Mouse (Mus musculus): Measurements from ENCODE around the gene Taf1d. TPM values are rescaled to one million over a fixed set of nuclear protein-coding genes. Genes with fewer than 3 reads are reported as not detected.
A peak's percentile ranks its signal among the peaks of the same experiment; 100 is the strongest.
"Not testable (repeated sequence)": the region's sequence is repeated elsewhere in the genome, so short reads cannot be mapped to it uniquely, and the experiment has no call there.

Taf1d gene
- polyA plus RNA-seq, 1 experiment from 2014 or later: 72.6 TPM

DNA sequence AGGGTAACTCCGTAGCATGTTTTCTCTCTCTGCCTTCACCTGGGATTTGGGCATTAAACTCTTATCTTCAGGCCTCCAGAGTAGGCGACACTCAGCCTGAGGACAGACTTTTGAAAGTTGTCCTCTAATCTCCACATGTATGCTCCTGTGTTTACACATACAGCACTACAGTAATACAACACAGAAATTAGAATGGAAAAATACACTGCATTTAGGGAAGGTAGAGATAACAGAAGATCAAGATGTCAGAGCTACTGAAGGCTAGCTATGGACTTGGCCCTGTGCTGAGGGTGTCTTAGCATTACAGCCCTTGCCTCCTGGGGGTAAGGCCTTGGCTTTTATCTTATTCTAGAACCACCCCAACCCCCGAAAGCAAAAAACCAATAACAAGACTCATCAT lies 17.6 kb upstream of the Taf1d start:
- H3K9ac ChIP-seq (ENCODE audit: low read depth, low read length): no peak overlapping the region
- TF ChIP-seq CTCF (IDR thresholded peaks at IDR 0.05; ENCODE audit: low read depth): no peak
- no peak overlapping the region for H3K4me2 ChIP-seq (ENCODE audit: low read length)
- H3K4me1 ChIP-seq (replicated peaks; ENCODE audit: insufficient read depth, low read length): no peaks in the 10 kb centered on the region
- no peak overlapping the region for H3K4me3 ChIP-seq (replicated peaks; ENCODE audit: low read depth, low read length)
- DNase-seq (ENCODE audit: low spot score): no peak
- ATAC-seq (replicated peaks; ENCODE audit: low FRiP score, low read depth): no peak
- no peak overlapping the region for H3K27ac ChIP-seq
- peaks cover 20% of the 10 kb centered on the region for H3K36me3 ChIP-seq (ENCODE audit: insufficient read depth, low read length)
- 86% methylated on average over 3 of the region's 3 CpGs for WGBS
- H3K9me3 ChIP-seq (replicated peaks; ENCODE audit: low read length): no peaks in the 10 kb centered on the region
- H3K27me3 ChIP-seq (ENCODE audit: insufficient read depth, low read length): no peaks in the 10 kb centered on the region

DNA sequence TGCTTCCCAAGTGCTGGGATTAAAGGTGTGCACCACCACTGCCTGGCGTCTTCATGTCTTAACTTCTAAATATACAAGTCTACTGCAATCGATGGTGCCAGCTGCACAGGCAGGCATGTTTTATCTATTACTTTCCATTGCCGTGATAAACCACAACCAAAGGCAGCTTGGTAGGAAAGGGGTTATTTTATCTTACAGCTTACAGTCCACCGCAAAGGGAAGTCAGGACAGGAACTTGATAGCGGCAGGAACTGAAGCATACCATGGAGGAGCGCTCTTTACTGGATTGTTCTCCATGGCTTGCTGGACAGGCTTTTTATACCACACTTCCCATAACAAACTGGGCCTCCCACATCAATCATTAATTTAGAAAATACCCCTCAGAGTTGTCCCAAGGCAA lies 16.8 kb upstream of the Taf1d start:
- WGBS: 69% methylated on average over 6 of the region's 6 CpGs
- no peak for DNase-seq (ENCODE audit: low spot score)
- H3K4me2 ChIP-seq (ENCODE audit: low read length): no peak overlapping the region
- ATAC-seq (replicated peaks; ENCODE audit: low FRiP score, low read depth): no peak
- H3K9me3 ChIP-seq (replicated peaks; ENCODE audit: low read length): no peaks in the 10 kb centered on the region
- H3K27me3 ChIP-seq (ENCODE audit: insufficient read depth, low read length): no peaks in the 10 kb centered on the region
- no peak for TF ChIP-seq CTCF (IDR thresholded peaks at IDR 0.05; ENCODE audit: low read depth)
- H3K4me3 ChIP-seq (replicated peaks; ENCODE audit: low read depth, low read length): no peak overlapping the region
- H3K9ac ChIP-seq (ENCODE audit: low read depth, low read length): no peak overlapping the region
- peaks cover 20% of the 10 kb centered on the region for H3K36me3 ChIP-seq (ENCODE audit: insufficient read depth, low read length)
- no peak overlapping the region for H3K27ac ChIP-seq
- H3K4me1 ChIP-seq (replicated peaks; ENCODE audit: insufficient read depth, low read length): no peaks in the 10 kb centered on the region

DNA sequence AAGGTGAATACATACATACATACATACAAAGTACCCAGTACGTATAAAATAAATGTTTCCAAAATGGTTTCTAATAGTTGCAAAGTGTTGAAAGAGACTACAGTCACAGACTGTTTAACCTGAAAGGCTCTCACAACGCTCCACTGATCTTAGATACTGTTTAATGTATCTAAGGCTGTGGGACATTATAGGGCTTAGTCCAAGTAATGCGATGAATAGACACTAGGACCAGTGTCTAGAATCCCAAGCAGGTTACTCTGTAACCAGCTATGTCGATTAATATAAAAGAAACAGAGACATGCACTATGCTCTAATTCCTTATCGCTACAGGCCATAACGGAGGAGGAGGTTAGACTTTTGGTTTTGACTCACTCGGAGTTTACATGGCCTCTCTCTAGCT lies 8.9 kb upstream of the Taf1d start:
- Histone ChIP-seq H3K36me3 (ENCODE audit: insufficient read depth, low read length) (0 out of 2 replicates have a peak, but pooled peaks cover 6% of the 10 kb centered on the region), H3K9me3 (replicated peaks; ENCODE audit: low read length) (no peaks in the 10 kb centered on the region), H3K27ac (no peak overlapping the region), H3K4me1 (replicated peaks; ENCODE audit: insufficient read depth, low read length) (no peaks in the 10 kb centered on the region), H3K4me3 (replicated peaks; ENCODE audit: low read depth, low read length) (no peak overlapping the region), H3K27me3 (ENCODE audit: insufficient read depth, low read length) (no peaks in the 10 kb centered on the region), H3K4me2 (ENCODE audit: low read length) (no peak overlapping the region), H3K9ac (ENCODE audit: low read depth, low read length) (no peak overlapping the region)
- DNase-seq (ENCODE audit: low spot score) (no peak), ATAC-seq (replicated peaks; ENCODE audit: low FRiP score, low read depth) (no peak)
- no peak for TF ChIP-seq CTCF (IDR thresholded peaks at IDR 0.05; ENCODE audit: low read depth)
- WGBS: 70% methylated on average over 7 of the region's 7 CpGs

- TF ChIP-seq CTCF (IDR thresholded peaks at IDR 0.05; ENCODE audit: low read depth): no peak
- Histone ChIP-seq H3K4me3 (replicated peaks; ENCODE audit: low read depth, low read length) (no peak overlapping the region), H3K9me3 (replicated peaks; ENCODE audit: low read length) (no peaks in the 10 kb centered on the region), H3K4me1 (replicated peaks; ENCODE audit: insufficient read depth, low read length) (no peaks in the 10 kb centered on the region), H3K4me2 (ENCODE audit: low read length) (peak overlapping the region; percentile 3; the same call in 1 of the 2 replicates), H3K27me3 (ENCODE audit: insufficient read depth, low read length) (no peaks in the 10 kb centered on the region), H3K27ac (no peak overlapping the region), H3K36me3 (ENCODE audit: insufficient read depth, low read length) (no peaks in the 10 kb centered on the region), H3K9ac (ENCODE audit: low read depth, low read length) (no peak overlapping the region)
- DNase-seq (ENCODE audit: low spot score) (no peak), ATAC-seq (replicated peaks; ENCODE audit: low FRiP score, low read depth) (no peak)
- WGBS: 16% methylated on average over 2 of the region's 2 CpGs
Observed at GRCm38 (mm10) chr9:15298451-15298850, 7.6 kb upstream of the Taf1d start.

DNA sequence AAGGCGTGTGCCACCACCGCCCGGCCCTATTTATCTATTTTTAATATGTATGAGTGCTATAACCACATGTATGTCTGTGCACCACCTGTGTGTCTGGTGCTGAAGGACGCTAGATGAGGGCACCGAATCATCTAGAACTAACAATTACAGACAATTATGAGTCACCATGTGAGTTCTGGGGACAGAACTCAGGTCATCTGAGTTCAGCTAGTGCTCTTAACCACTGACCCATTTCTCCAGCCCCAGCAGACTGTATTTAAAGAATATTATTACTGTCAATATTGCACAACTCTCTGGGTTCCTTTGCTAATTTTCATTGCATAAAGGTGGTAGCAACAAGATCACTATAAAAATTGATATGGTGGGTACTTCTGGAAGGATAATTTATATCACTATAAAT lies 6.0 kb upstream of the Taf1d start:
- no peaks in the 10 kb centered on the region for H3K36me3 ChIP-seq (ENCODE audit: insufficient read depth, low read length)
- no peak for TF ChIP-seq CTCF (IDR thresholded peaks at IDR 0.05; ENCODE audit: low read depth)
- H3K9me3 ChIP-seq (replicated peaks; ENCODE audit: low read length): no peaks in the 10 kb centered on the region
- no peak overlapping the region for H3K27ac ChIP-seq
- H3K4me1 ChIP-seq (replicated peaks; ENCODE audit: insufficient read depth, low read length): no peaks in the 10 kb centered on the region
- ATAC-seq (replicated peaks; ENCODE audit: low FRiP score, low read depth): no peak
- no peak for DNase-seq (ENCODE audit: low spot score)
- H3K4me2 ChIP-seq (ENCODE audit: low read length): no peak overlapping the region
- WGBS: 90% methylated on average over 5 of the region's 5 CpGs
- H3K4me3 ChIP-seq (replicated peaks; ENCODE audit: low read depth, low read length): no peak overlapping the region
- H3K9ac ChIP-seq (ENCODE audit: low read depth, low read length): no peak overlapping the region
- H3K27me3 ChIP-seq (ENCODE audit: insufficient read depth, low read length): no peaks in the 10 kb centered on the region

- TF ChIP-seq CTCF (IDR thresholded peaks at IDR 0.05; ENCODE audit: low read depth): no peak
- H3K4me3 ChIP-seq (replicated peaks; ENCODE audit: low read depth, low read length): no peak overlapping the region
Observed at GRCm38 (mm10) chr9:15301399-15301798, 4.6 kb upstream of the Taf1d start.

GRCm38 (mm10) chr9:15302006-15302405 lies 4.0 kb upstream of the Taf1d start:
- not testable (repeated sequence) for H3K4me1 ChIP-seq (replicated peaks; ENCODE audit: insufficient read depth, low read length); H3K27me3 ChIP-seq (ENCODE audit: insufficient read depth, low read length); H3K9me3 ChIP-seq (replicated peaks; ENCODE audit: low read length); H3K4me2 ChIP-seq (ENCODE audit: low read length); ATAC-seq (replicated peaks; ENCODE audit: low FRiP score, low read depth); H3K4me3 ChIP-seq (replicated peaks; ENCODE audit: low read depth, low read length); H3K36me3 ChIP-seq (ENCODE audit: insufficient read depth, low read length); H3K9ac ChIP-seq (ENCODE audit: low read depth, low read length); DNase-seq (ENCODE audit: low spot score)
- 82% methylated on average over 6 of the region's 6 CpGs for WGBS
- peak; percentile 45 for TF ChIP-seq CTCF (IDR thresholded peaks at IDR 0.05; ENCODE audit: low read depth)
- peak overlapping the region; percentile 72; the same call in 1 of the 2 replicates for H3K27ac ChIP-seq

More at GRCm38 (mm10) chr9:15301399-15301798, 4.6 kb upstream of the Taf1d start:
- no peak overlapping the region for H3K4me2 ChIP-seq (ENCODE audit: low read length)
- H3K9me3 ChIP-seq (replicated peaks; ENCODE audit: low read length): no peaks in the 10 kb centered on the region
- peak; percentile 75 for ATAC-seq (replicated peaks; ENCODE audit: low FRiP score, low read depth)
- no peaks in the 10 kb centered on the region for H3K4me1 ChIP-seq (replicated peaks; ENCODE audit: insufficient read depth, low read length)
- H3K36me3 ChIP-seq (ENCODE audit: insufficient read depth, low read length): no peaks in the 10 kb centered on the region
- H3K27me3 ChIP-seq (ENCODE audit: insufficient read depth, low read length): no peaks in the 10 kb centered on the region
- DNase-seq (ENCODE audit: low spot score): peak; percentile 66
- 9% methylated on average over 6 of the region's 6 CpGs for WGBS
- H3K9ac ChIP-seq (ENCODE audit: low read depth, low read length): 0 out of 2 replicates have a peak overlapping the region, but pooled peaks have one; percentile 18
- H3K27ac ChIP-seq: peak overlapping the region; percentile 72

Data from kidney, postnatal 0 days (tissue).